Mouse (Mus musculus) urinary bladder, adult 2 months (tissue): ENCODE data around the gene Acadm. TPM values are rescaled to one million over a fixed set of nuclear protein-coding genes. Genes with fewer than 3 reads are reported as not detected.

Experiments
- DNase-seq: peaks from one replicate; pipeline ENCODE4 v3.0.0; 2022; ENCODE audit warnings: low spot score
- polyA plus RNA-seq: library from polyadenylated mRNA; depleted of rRNA; stranded (reverse); fragments of >200 nt; gene quantifications from 2 replicates; pipeline ENCODE4 v1.2.3, GENCODE M21; 2012; rRNA removed

Acadm gene
- 109 and 111 TPM in 2 replicates for polyA plus RNA-seq

DNA sequence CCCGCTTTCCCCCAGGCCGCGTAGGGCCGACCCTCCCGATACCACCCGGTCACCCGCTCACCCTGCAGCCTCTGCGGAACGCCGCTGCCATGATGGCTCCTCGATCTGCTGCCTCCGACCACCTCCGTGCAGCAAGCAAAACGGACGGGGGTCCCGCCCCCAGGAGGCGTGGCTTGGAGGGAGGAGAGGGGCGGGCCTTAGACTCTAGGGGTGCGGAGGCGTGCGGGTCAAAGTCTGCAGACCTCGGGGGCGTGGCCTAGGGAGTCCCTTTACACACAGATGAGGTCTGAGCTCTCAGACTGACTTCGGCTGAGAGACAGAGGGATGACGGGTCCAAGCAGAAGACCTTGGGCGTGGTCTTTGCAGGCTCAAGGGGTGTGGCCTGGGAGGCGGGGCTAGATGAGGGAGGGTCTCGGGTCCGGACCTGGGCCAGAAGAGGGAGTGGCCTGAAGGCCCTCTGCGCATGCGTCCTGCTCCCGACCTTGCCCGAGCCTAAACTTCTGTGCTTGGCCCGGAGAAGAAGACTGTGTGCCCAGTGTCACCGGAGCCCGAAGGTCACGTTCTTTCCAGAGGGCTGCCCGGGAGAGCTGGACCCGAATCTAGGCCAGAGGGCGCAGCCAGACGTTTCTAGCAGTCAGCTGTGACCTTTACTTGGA lies at the start of gene Acadm:
Acadm (minus strand) TSS at position 298 of the 656 bp plus-strand sequence.
- peak; percentile 94 for DNase-seq

DNA sequence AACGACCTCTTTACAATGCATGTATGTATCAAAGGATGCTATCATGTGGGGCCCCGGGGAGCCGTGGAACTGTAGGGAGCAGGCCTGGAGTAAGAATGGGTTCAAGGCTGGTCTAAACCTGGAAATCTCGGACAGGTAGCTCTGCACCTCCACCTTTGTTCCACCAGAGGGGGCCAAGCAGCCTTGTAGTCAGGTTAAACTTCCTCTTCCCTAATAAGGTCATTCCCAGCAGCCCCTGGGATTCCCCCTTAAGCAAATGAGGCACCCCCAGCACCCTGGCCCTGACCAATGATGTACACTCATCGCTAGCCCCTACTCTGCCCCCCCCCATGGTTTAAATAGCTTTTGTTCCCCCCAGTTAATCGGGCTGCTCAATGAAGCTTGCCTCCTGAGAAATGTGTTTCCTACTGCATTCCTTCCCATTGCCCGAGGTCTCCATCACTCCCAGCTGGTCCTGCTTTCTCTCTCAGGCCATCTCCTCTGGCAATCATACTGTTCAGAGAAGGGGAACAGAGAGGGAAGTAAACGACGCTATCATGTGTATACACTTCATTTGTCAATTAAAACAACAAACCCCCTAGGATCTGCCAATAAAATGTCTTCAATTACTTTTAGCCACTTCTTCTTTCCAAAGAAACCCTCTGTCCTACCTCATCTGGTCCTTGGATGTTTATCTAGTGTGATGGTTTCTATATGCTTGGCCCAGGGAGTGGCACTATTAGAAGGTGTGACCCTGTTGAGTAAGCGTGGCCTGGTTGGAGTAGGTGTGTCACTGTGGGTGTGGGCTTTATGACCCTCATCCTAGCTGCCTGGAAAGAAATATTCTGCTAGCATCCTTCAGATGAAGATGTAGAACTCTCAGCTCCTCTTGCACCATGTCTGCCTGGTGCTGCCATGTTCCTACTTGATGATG lies 40.3 kb upstream of the Acadm start:
- no peak for DNase-seq

DNA sequence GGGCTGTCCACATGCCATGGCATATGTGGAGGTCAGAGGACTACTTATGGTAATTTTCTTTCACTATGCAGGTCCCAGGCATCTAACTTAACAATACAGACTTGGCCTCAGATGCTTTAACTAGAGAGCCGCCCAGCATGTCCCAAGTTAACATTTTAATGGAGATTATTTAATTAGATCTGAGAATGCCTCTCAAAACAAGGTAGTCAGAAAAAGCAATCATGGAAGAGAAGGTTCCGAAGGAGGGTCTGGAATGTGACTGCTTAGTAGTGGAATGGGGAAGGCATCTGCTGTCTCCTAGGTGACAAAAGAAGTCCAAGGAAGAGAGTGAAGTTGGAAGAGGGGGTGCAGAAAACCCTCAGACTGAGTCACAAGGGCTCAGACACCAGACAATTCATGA lies 36.2 kb upstream of the Acadm start:
- no peak for DNase-seq

- DNase-seq, result no peak
Observed at GRCm38 (mm10) chr3:153975791-153976190, 31.4 kb upstream of the Acadm start.

DNA sequence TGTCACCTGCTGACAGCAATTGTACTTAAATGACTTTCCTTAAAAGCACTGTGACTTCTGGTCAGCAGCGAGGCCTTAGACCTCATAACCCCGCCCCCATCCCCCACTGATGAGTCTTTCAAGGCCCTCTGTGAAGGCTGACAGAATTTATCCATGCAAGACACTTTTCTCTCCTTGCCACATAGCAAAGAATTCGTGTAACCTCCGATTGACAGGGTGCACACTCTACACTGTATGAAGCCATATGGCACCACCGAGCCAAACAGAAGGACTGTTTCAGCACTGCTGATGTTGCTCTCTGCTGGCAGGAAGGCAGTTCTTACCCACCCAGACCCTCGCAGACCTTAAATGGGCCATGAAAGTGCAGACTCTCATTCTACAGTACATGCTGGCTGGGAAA lies 30.6 kb upstream of the Acadm start:
- no peak for DNase-seq

- no peak for DNase-seq
Observed at GRCm38 (mm10) chr3:153973949-153974760, 29.7 kb upstream of the Acadm start.

DNA sequence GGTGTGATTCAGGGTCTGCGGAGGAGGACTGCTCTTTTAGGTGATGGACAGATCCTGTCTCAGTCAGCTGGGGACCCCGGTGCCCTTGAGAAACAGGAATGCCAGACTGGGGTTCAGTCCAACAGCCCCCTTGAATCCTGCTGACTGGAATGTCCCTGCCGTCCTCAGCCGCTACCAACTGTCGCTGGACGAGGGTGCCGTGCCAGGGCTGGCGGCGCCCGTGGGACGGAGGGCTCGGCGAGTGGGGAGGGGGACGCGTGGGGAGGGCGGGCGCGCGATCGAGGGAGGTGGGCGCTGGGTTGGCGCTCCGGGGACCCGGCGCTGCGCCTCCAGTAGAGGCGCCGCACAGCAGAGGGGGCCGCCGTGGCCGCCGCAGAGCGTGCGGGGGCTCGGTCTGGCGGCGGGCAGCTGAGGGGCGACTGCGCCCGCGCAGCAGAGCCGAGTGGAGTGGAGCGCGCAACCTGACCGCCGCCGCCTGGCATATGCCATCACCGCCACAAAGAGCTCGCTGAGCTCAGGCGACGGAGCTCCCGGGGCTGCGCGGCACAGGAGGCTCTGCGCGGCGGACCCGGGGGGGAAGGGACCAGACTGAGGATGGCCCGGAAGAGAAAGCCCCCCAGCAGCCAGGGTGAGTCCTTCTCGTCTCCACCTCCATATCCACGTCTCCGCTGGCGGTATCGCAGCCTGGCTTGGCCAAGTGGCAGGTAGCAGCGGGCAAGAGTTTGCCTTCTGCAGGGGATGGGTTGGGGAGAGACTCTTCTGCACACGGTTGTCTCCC lies 28.9 kb upstream of the Acadm start, which contains the start of gene Slc44a5:
Slc44a5 (plus strand) TSS at position 266 of the 778 bp plus-strand sequence.
- no peak for DNase-seq

- DNase-seq, result no peak
Observed at GRCm38 (mm10) chr3:153969451-153969850, 25.0 kb upstream of the Acadm start.

DNA sequence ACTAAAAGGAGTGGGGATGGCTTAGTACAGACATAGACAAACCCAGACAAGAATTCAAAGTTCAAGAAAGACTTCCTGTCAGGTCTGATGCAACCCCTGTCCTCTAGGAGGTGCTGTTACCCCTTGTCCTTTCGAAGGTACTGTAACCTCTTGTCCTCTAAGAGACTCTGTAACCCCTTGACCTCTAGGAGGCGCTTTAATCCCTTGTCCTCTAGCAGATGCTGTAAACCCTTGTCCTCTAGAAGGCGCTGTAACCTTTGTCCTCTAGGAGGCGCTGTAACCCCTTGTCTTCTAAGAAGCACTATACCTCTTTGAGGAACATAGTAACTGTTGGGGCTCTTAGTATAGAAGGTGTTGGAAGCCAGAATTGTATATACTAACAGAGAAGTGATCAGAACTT lies 24.1 kb upstream of the Acadm start:
- no peak for DNase-seq

- DNase-seq, result no peak
Observed at GRCm38 (mm10) chr3:153967447-153967846, 23.0 kb upstream of the Acadm start.

DNA sequence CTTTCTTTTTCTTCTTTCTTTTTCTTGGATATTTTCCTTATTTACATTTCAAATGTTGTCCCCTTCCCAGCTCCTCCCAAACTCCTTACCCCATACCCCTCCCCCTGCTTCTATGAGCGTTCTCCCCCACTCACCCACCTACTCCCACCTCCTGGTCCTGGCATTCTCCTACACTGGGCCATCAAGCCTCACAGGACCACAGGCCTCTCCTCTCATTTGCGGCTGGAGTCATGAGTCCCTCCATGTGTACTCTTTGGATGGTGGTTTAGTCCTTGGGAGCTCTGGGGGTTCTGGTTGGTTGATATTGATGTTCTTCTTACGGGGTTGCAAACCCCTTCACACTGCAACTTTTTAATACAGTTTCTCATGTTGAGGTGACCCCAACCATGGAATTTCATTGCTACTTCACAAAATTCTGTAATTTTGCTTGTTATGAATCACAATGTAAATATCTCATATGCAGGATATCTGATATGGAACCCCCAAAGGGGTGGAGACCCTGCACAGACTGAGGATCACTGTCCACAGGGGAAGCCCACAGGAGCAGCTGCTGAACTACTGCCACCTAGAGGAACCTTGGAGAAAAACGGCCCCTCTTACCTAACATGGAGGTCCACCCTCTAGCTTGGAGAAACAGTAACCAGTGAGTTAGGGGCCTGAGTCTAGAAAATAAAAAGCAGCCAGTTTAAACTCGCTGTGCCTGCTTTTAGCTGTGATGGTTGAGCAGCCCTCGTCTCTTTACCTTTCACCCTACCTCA lies 17.4 kb upstream of the Acadm start:
- DNase-seq, result no peak

DNA sequence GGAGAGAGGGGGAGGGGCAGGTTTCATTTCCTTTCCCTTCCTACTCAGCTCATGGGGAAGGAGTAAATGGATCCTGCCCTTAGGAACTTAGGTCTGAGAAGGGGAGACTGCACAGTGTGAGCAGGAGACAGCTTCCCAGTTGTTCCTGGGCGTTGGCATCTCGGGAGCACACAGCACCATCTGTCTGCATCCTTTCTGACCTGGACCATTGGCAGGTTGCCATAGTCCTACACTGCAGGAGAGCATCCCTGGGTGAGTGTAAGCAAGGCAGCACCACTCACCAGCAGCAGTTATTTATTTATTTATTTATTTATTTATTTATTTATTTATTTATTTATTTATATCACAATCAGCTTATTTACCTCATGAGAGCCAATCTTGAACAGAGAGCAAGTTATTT lies 16.5 kb upstream of the Acadm start:
- no peak for DNase-seq

DNA sequence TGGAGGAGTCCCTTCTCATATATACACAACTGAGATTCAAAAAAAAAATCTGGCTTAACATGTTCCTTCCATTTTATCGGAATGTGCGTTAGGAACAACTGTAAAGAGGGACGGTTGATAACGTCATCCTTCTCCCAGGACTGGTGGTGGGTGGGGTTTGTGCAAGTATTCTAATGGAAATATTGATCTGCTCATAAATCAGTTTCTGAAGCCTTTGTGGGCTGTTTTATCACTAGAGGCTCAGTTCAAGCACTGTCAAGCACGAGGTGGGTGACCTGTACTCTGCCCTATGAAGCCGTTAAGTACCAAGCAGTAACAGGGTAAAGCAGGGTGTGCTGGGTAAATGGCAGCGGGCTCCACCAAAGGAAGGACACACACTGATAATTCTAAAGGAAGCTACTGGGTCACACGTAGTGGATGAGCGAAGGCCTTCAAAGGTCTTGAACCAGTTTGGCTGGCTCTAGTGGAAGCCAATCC lies 15.3 kb upstream of the Acadm start:
- no peak for DNase-seq

DNA sequence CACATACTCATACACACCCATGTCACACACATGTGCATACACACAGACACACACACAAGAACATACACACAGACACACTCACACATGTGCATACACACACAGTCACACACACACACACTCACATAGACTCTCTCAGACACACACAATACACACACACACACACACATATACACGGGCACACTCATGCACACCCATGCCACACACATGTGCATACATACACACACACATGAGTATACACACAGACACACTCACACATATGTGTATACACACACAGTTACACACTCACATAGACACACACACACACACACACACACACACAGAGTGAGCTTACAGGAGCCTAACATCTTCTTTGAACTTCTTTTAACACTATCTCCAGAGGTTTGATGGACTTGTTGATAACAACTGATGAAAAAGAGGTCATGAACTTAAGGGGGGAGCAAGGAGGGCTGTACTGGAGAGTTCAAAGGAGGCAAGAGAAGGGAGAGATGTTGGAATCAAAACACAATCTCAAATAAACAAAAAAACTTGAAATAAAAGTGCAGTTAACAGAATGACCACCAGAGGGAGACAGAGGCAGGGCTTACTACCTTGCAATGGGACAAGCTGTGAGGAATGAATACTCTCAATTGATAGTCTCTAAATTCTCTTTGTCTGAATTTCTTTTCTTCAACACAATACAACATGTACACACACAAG lies 14.8 kb upstream of the Acadm start:
- no peak for DNase-seq

- no peak for DNase-seq
Observed at GRCm38 (mm10) chr3:153957916-153958315, 13.5 kb upstream of the Acadm start.

DNA sequence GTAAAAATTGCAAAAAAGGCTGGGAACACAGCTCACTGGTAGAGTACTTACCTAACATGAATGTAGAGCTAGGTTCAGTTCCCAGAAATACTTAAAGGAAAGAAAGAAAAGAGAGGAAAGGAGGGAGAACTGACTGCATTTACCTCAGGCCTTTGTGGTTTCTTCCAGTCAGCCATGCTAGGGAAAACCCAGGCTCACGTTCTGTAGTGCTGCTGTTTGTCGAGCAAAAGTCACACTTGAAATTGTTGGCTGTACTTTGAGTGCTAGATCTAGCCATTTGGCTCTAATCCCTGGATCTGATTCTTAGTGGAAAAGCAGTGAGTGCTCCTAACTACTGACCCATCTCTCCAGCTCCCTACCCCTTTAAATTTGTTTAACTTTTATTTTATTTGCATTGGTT lies 3.7 kb upstream of the Acadm start:
- no peak for DNase-seq

- DNase-seq, result no peak
Observed at GRCm38 (mm10) chr3:153947271-153947670, 2.8 kb upstream of the Acadm start.

- DNase-seq, result no peak
Observed at GRCm38 (mm10) chr3:153943901-153944334, 514 bp downstream of the Acadm start.

DNA sequence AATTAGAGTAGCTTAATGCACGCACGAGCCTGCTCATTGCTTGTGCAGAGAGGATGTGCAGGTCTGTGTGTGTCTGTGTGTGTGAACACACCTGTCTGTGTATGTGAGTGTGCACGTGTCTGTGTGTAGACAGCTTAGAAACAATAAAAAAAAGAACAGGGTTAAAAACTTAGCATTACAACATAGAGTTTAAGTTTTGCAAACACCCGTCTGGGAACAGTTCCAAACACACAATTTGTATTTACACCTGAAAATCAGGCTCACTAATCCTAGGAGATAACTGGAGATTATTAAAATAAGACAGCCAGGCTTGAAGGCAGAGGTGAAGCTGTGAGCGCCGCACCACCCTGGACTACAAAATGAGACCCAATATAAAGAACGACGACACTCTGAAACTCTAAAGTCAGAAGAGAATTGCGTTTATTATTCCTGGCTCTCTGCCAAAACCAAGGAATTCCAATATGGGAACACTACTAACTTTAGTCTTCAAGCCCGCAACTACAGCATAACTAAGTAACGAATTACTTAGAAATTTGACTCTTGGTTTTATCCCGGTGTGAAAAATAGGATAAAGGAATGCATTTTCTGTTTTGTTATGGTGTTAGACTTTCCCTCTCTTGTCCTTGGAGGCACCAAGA lies 1.3 kb downstream of the Acadm start:
- DNase-seq, result no peak
